Mouse (Mus musculus): ENCODE data around the gene Fgfr2. TPM values are rescaled to one million over a fixed set of nuclear protein-coding genes. Genes with fewer than 3 reads are reported as not detected.

Fgfr2 gene
- polyA plus RNA-seq, 1 experiment from 2014 or later = 47.9 TPM

GRCm38 (mm10) chr7:132853361-132853760, 269.8 kb downstream of the Fgfr2 start:
- no peak overlapping the region for H3K4me2 ChIP-seq
- no peaks in the 10 kb centered on the region for H3K27me3 ChIP-seq
- H3K4me3 ChIP-seq = no peak overlapping the region
- no peak for ATAC-seq
- WGBS = 83% methylated on average over 6 of the region's 6 CpGs
- peaks cover 15% of the 10 kb centered on the region for H3K4me1 ChIP-seq
- H3K27ac ChIP-seq = no peak overlapping the region
- no peak overlapping the region for H3K9ac ChIP-seq
- no peaks in the 10 kb centered on the region for H3K9me3 ChIP-seq (replicated peaks)
- peaks cover 18% of the 10 kb centered on the region for H3K36me3 ChIP-seq (ENCODE audit: poor library complexity, severe bottlenecking)

DNA sequence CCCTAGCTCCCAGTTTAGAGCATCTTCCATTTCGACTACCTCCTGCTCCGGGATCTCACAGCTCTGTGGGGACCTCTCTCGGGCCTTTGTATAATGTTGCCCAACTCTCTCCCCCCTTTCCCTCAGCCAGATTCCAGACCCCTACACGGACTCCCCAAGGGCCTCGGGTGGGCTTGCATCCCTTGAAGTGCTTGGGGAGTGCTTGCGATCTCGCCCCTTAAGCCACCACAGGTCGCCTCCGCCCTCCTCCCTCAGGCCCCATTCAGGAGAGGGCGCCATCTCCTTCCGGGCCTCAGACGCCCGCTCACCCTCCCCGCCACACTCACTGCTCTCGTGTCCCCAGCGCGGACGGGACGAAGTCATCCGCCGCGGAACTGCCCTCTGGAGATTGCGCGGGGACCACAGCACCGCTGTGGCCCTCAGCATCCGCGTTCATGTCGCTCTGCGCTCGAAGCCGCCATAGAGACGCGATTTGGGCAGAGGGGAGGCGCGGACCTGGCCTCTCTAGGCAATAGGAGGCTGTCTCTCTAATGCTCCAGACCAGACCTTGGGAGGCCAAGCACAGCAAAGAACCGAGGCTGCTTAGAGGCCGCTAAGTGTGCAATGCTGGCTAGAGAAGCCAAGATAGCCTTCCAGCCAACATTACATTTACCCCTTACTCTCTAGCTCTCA, 270.8 kb downstream of the Fgfr2 start, which contains the start of gene Eef1akmt2:
Gene Eef1akmt2, minus strand, starts transcription at position 501 of the 672 bp plus-strand sequence.
- H3K4me3 ChIP-seq = peak within 1 kb of the TSS; percentile 85
- H3K9me3 ChIP-seq (replicated peaks) = no peaks in the 10 kb centered on the region
- ATAC-seq = peak; percentile 98
- H3K9ac ChIP-seq = peak within 1 kb of the TSS; percentile 95
- H3K27ac ChIP-seq = peak within 1 kb of the TSS; percentile 99
- H3K4me2 ChIP-seq = peak within 1 kb of the TSS; percentile 70
- WGBS = 1% methylated on average over 36 of the region's 37 CpGs
- peaks cover 15% of the 10 kb centered on the region for H3K4me1 ChIP-seq
- H3K36me3 ChIP-seq (ENCODE audit: poor library complexity, severe bottlenecking) = peaks cover 28% of the 10 kb centered on the region
- H3K27me3 ChIP-seq = no peaks in the 10 kb centered on the region

DNA sequence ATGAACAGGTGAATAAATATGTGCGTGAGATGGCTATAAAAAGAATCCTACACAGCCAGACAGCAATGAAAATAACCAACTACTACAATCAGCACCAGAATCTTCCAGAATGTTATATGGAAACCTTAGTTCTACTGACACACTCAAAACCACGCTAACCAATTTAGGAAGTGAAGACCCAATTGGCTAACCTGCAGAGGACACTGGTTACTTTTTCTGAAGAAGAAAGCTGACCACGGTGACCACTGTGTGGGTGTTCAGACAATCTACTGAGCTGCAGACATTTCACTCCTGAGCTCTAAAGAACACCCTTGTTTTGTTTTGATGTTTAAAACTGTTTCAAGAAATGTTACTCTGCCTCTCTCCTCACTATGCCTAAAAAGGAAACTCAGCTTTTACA, 280.0 kb downstream of the Fgfr2 start:
- ATAC-seq = no peak
- Histone ChIP-seq H3K27me3 (no peaks in the 10 kb centered on the region), H3K4me1 (no peaks in the 10 kb centered on the region), H3K4me2 (no peak overlapping the region), H3K36me3 (ENCODE audit: poor library complexity, severe bottlenecking) (peaks cover 52% of the 10 kb centered on the region), H3K27ac (no peak overlapping the region), H3K9ac (no peak overlapping the region), H3K9me3 (replicated peaks) (no peaks in the 10 kb centered on the region), H3K4me3 (no peak overlapping the region)
- 87% methylated on average over 3 of the region's 3 CpGs for WGBS

GRCm38 (mm10) chr7:132842455-132842854, 280.7 kb downstream of the Fgfr2 start:
- no peaks in the 10 kb centered on the region for H3K9me3 ChIP-seq (replicated peaks)
- no peaks in the 10 kb centered on the region for H3K27me3 ChIP-seq
- no peak overlapping the region for H3K4me2 ChIP-seq
- WGBS = 89% methylated on average over 1 of the region's 1 CpGs
- no peak for ATAC-seq
- peaks cover 46% of the 10 kb centered on the region for H3K36me3 ChIP-seq (ENCODE audit: poor library complexity, severe bottlenecking)
- no peak overlapping the region for H3K4me3 ChIP-seq
- no peak overlapping the region for H3K9ac ChIP-seq
- H3K27ac ChIP-seq = no peak overlapping the region
- no peaks in the 10 kb centered on the region for H3K4me1 ChIP-seq

- Histone ChIP-seq H3K4me1 (no peaks in the 10 kb centered on the region), H3K9me3 (replicated peaks) (no peaks in the 10 kb centered on the region), H3K27me3 (no peaks in the 10 kb centered on the region), H3K36me3 (ENCODE audit: poor library complexity, severe bottlenecking) (peaks cover 39% of the 10 kb centered on the region), H3K4me2 (no peak overlapping the region), H3K9ac (no peak overlapping the region), H3K27ac (no peak overlapping the region), H3K4me3 (no peak overlapping the region)
- 86% methylated on average over 5 of the region's 5 CpGs for WGBS
- no peak for ATAC-seq
These were observed 281.9 kb downstream of the Fgfr2 start for GRCm38 (mm10) chr7:132841287-132841686.

DNA sequence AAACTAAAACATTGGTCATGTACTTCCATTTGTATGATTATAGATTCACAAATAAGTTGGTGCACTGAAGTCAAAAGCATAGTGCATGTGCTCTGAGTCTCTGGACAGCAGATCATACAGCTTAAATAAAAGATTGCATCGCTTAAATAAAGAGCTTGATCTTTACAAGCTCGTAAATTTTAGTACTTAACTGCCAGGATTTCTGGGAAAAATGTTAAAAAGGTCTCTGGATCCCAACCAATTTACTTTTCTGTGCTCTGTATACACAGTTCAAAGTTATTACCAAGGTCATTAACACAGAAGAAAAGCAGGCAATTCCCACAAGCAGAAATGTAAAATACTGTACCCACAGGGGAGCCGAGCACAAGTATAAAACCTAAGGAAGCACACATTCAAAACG, 292.2 kb downstream of the Fgfr2 start:
- Histone ChIP-seq H3K4me2 (no peak overlapping the region), H3K27me3 (no peaks in the 10 kb centered on the region), H3K36me3 (ENCODE audit: poor library complexity, severe bottlenecking) (peaks cover 57% of the 10 kb centered on the region), H3K4me3 (no peak overlapping the region), H3K4me1 (0 out of 2 replicates have a peak, but pooled peaks cover 6% of the 10 kb centered on the region), H3K9ac (no peak overlapping the region), H3K9me3 (replicated peaks) (no peaks in the 10 kb centered on the region), H3K27ac (no peak overlapping the region)
- WGBS = 56% methylated on average over 4 of the region's 4 CpGs
- no peak for ATAC-seq

- no peak for ATAC-seq
- Histone ChIP-seq H3K27me3 (no peaks in the 10 kb centered on the region), H3K4me2 (no peak overlapping the region), H3K9me3 (replicated peaks) (no peaks in the 10 kb centered on the region), H3K36me3 (ENCODE audit: poor library complexity, severe bottlenecking) (peaks cover 28% of the 10 kb centered on the region), H3K4me3 (no peak overlapping the region), H3K4me1 (peaks cover 42% of the 10 kb centered on the region), H3K27ac (peak overlapping the region; percentile 31; the same call in 1 of the 2 replicates), H3K9ac (no peak overlapping the region)
- 10% methylated on average over 1 of the region's 1 CpGs for WGBS
These were observed 298.7 kb downstream of the Fgfr2 start for GRCm38 (mm10) chr7:132824346-132825022.

GRCm38 (mm10) chr7:132823832-132824231, 299.3 kb downstream of the Fgfr2 start:
- H3K4me2 ChIP-seq = no peak overlapping the region
- ATAC-seq = no peak
- H3K9me3 ChIP-seq (replicated peaks) = no peaks in the 10 kb centered on the region
- H3K27ac ChIP-seq = no peak overlapping the region
- no peak overlapping the region for H3K4me3 ChIP-seq
- H3K4me1 ChIP-seq = peaks cover 42% of the 10 kb centered on the region
- H3K27me3 ChIP-seq = no peaks in the 10 kb centered on the region
- H3K36me3 ChIP-seq (ENCODE audit: poor library complexity, severe bottlenecking) = peaks cover 28% of the 10 kb centered on the region
- no peak overlapping the region for H3K9ac ChIP-seq

DNA sequence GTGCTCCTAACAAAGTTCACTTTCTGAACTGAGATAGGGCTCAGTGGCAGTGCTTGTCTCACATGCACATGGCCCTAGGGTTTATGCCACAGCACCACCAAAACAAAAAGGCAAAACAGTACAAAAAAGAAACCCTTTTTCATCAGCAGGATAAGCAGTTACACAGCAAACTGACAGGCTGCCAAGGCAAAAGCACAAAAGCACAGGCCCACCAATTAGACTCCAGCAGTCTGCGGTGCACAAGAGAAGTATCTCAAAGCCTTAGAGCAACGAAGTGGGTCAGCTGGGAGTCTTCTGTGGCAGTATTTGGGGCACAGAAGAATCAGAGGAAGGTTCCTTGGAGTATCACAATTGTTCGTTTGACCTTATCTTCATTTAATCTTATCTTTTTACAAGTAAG, 302.5 kb downstream of the Fgfr2 start:
- Histone ChIP-seq H3K4me1 (peaks cover 51% of the 10 kb centered on the region), H3K9me3 (replicated peaks) (no peaks in the 10 kb centered on the region), H3K4me2 (no peak overlapping the region), H3K36me3 (ENCODE audit: poor library complexity, severe bottlenecking) (peaks cover 5% of the 10 kb centered on the region), H3K4me3 (no peak overlapping the region), H3K27ac (peak overlapping the region; percentile 31; the same call in 1 of the 2 replicates), H3K27me3 (no peaks in the 10 kb centered on the region), H3K9ac (0 out of 2 replicates have a peak overlapping the region, but pooled peaks have one; percentile 12)
- peak; percentile 36; the same call in 1 of the 2 replicates for ATAC-seq
- 32% methylated on average over 3 of the region's 3 CpGs for WGBS

DNA sequence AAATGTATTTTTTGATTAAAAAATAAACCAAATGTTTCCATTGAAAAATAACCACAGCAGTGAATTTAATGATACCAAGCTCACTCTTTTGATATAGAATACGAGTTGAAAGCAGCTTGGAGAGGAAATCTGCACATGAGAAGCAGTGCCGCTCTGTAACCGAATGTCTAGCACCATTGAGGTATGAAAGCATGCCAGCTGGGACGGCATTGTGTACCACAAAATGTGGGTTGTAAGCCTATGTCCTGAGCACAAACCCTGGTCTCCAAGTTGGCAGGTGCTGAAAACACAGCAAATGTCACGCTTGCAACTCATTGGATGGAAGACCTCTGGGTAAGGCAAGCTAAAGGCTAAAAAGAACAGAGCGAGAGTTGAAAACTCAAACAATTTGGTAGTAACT, 306.1 kb downstream of the Fgfr2 start:
- H3K27ac ChIP-seq = no peak overlapping the region
- no peak overlapping the region for H3K4me3 ChIP-seq
- no peaks in the 10 kb centered on the region for H3K27me3 ChIP-seq
- H3K36me3 ChIP-seq (ENCODE audit: poor library complexity, severe bottlenecking) = no peaks in the 10 kb centered on the region
- no peak overlapping the region for H3K9ac ChIP-seq
- peaks cover 43% of the 10 kb centered on the region for H3K4me1 ChIP-seq
- H3K4me2 ChIP-seq = no peak overlapping the region
- ATAC-seq = no peak
- no peaks in the 10 kb centered on the region for H3K9me3 ChIP-seq (replicated peaks)
- 58% methylated on average over 6 of the region's 6 CpGs for WGBS

DNA sequence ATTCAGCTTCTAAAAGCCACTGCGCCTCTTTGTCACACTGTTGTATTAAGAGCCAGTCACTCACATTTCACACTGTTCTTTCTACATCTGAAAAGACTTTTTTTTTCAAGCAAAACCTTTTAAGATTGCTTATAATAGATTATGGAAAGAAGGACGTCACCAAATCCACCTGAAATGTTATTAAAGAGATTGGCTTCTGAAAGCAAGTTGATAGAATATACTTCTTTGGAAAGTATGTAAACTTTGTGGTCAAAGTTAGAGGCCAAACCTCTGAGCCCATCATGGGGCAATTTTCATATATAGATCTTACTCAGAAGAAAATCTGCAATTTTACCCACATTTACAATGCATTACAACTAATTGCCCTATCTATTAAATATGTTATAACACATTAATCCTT, 306.6 kb downstream of the Fgfr2 start:
- Histone ChIP-seq H3K4me3 (no peak overlapping the region), H3K4me2 (no peak overlapping the region), H3K36me3 (ENCODE audit: poor library complexity, severe bottlenecking) (no peaks in the 10 kb centered on the region), H3K9me3 (replicated peaks) (no peaks in the 10 kb centered on the region), H3K9ac (no peak overlapping the region), H3K27me3 (no peaks in the 10 kb centered on the region), H3K27ac (0 out of 2 replicates have a peak overlapping the region, but pooled peaks have one; percentile 14), H3K4me1 (peaks cover 48% of the 10 kb centered on the region)
- ATAC-seq = no peak
- 33% methylated on average over 2 of the region's 2 CpGs for WGBS

GRCm38 (mm10) chr7:132815081-132815480, 308.1 kb downstream of the Fgfr2 start:
- 0 out of 2 replicates have a peak overlapping the region, but pooled peaks have one; percentile 7 for H3K9ac ChIP-seq
- H3K27me3 ChIP-seq = no peaks in the 10 kb centered on the region
- no peaks in the 10 kb centered on the region for H3K36me3 ChIP-seq (ENCODE audit: poor library complexity, severe bottlenecking)
- peaks cover 50% of the 10 kb centered on the region for H3K4me1 ChIP-seq
- no peak overlapping the region for H3K4me3 ChIP-seq
- H3K4me2 ChIP-seq = no peak overlapping the region
- H3K9me3 ChIP-seq (replicated peaks) = no peaks in the 10 kb centered on the region
- no peak overlapping the region for H3K27ac ChIP-seq
- 83% methylated on average over 5 of the region's 5 CpGs for WGBS
- ATAC-seq = no peak

All from forebrain, embryonic 13.5 days (tissue).